Mouse (Mus musculus): ENCODE data around the gene Myh7.

DNA sequence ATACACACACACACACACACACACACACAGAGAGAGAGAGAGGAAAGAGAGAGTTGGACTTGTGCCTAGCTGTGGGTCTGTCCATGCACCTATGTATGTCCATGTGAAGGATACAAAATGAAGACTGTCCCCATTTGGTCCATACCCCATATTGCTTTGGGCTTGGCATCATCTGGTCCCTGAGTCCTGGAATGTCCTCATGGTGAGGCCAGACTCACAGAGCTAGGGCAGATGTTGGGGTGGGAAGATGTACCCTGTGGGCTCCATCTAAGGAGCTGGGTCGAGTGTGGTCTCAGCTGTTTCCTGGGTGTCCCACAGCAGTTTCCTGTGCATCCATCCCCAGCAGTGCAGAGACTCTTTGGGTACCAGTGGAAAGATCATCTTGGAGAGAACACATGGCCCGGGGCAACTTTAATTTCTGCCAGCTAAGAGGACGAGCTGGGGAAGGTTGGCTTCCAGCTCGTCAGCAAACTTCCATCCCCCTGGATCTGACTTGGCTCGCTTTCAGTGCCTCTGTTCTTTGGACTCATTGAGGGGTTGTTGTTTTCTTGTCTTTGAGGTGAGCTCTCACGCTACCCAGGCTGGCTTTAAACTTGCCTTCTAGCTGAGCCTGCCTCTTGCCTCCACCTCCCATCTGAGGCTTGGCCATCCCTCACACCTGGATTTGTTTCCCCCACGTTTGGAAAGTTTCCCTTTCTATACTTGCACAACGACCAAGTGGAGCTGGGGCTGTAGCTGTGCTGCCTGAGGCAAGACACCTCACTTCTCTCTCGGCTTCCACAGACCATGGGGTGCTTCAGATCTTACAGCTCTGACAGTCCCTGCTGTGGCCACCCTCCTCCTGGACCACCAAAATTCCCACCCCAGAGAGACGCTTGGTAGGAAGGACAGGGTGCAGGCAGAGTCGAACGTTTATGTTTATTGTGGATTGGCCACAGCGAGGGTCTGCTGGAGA lies 53.1 kb downstream of the Myh7 start:
- TF ChIP-seq POLR2A (IDR thresholded peaks at IDR 0.05; ENCODE audit: borderline replicate concordance, extremely low read depth, insufficient read depth, insufficient read length, poor library complexity, severe bottlenecking) (no peak), CTCF (IDR thresholded peaks at IDR 0.05; ENCODE audit: borderline replicate concordance, extremely low read depth, insufficient read depth, insufficient read length) (no peak)
